Mouse (Mus musculus) myocyte (in vitro differentiated cells): ENCODE measurements around the gene Clec4a3.

Experiments used
- E2F4 ChIP-seq: IDR thresholded peaks from one replicate; pipeline ENCODE4 v1.6.1; 2011; ENCODE audit warnings: mild to moderate bottlenecking, control low read depth, moderate library complexity; ENCODE audit not compliant: insufficient read depth
- MYOG ChIP-seq, 3 experiments: IDR thresholded peaks; one replicate each; pipeline ENCODE4 v1.6.1; 2011; ENCODE audit warnings: control low read depth in 2 of 3, low read depth in 2 of 3, mild to moderate bottlenecking in 2 of 3; ENCODE audit not compliant: insufficient read length in 2 of 3, control insufficient read depth in 1 of 3, insufficient read depth in 1 of 3
- POLR2A ChIP-seq: IDR thresholded peaks from one replicate; pipeline ENCODE4 v1.6.1; 2011; ENCODE audit warnings: low read depth, mild to moderate bottlenecking, control low read depth, moderate library complexity; ENCODE audit not compliant: insufficient read length
- REST ChIP-seq: IDR thresholded peaks from one replicate; pipeline ENCODE4 v1.6.1; 2011; ENCODE audit warnings: mild to moderate bottlenecking, control low read depth, moderate library complexity; ENCODE audit not compliant: insufficient read depth, insufficient read length
- TCF12 ChIP-seq: IDR thresholded peaks from one replicate; pipeline ENCODE4 v1.6.1; 2011; ENCODE audit warnings: mild to moderate bottlenecking, control low read depth; ENCODE audit not compliant: poor library complexity, insufficient read depth, severe bottlenecking

DNA sequence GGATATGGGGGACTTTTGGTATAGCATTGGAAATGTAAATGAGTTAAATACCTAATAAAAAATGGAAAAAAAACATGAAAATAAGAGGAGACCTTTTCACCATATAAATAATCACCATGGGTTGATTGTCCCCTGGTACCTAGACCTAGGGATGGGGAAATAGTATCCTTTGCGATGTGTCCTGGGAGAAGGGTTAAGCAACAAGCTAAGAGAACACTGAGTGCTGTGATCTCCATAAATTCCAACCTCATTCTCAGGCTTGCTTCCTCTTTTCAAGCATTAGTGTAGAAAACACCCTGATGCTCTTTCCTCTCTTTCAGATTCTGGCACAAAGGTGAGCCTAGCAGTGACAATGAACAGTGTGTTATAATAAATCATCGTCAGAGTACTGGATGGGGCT, 16.7 kb downstream of the Clec4a3 start:
- TF ChIP-seq POLR2A (no peak), MYOG (IDR thresholded peaks at IDR 0.05; ENCODE audit: control insufficient read depth in 1 of 3, insufficient read depth in 1 of 3, insufficient read length in 2 of 3, low read depth in 2 of 3) (no peak), TCF12 (no peak), REST (no peak), E2F4 (no peak)
